Mouse (Mus musculus) skeletal muscle tissue, adult 2 months (tissue): ENCODE measurements around the gene Heatr5a.

Experiments
- DNase-seq: peaks from one replicate; pipeline ENCODE4 v3.0.0-alpha.2; 2012; ENCODE audit warnings: low read depth, low spot score

Gene Heatr5a

GRCm38 (mm10) chr12:51972269-51973065 lies 1.3 kb upstream of the Heatr5a start:
- no peak for DNase-seq

GRCm38 (mm10) chr12:51970352-51971069 lies 610 bp downstream of the Heatr5a start:
- no peak for DNase-seq

- DNase-seq = no peak
Observed at GRCm38 (mm10) chr12:51969876-51970275, 1.2 kb downstream of the Heatr5a start.

- no peak for DNase-seq
Observed at GRCm38 (mm10) chr12:51969092-51969491, 2.0 kb downstream of the Heatr5a start.

GRCm38 (mm10) chr12:51967915-51968595 lies 3.1 kb downstream of the Heatr5a start:
- DNase-seq = no peak

GRCm38 (mm10) chr12:51957626-51958025 lies 13.5 kb downstream of the Heatr5a start:
- DNase-seq = no peak

- DNase-seq = no peak
Observed at GRCm38 (mm10) chr12:51952309-51952708, 18.8 kb downstream of the Heatr5a start.

GRCm38 (mm10) chr12:51947498-51947945 lies 23.6 kb downstream of the Heatr5a start:
- no peak for DNase-seq

- no peak for DNase-seq
Observed at GRCm38 (mm10) chr12:51945331-51945730, 25.8 kb downstream of the Heatr5a start.

- DNase-seq = no peak
Observed at GRCm38 (mm10) chr12:51939848-51940247, 31.3 kb downstream of the Heatr5a start.

GRCm38 (mm10) chr12:51937938-51938337 lies 33.2 kb downstream of the Heatr5a start:
- peak; percentile 44 for DNase-seq

GRCm38 (mm10) chr12:51929630-51930029 lies 41.5 kb downstream of the Heatr5a start:
- no peak for DNase-seq

GRCm38 (mm10) chr12:51917191-51917590 lies 53.9 kb downstream of the Heatr5a start:
- no peak for DNase-seq

- DNase-seq = no peak
Observed at GRCm38 (mm10) chr12:51914903-51915670, 56.0 kb downstream of the Heatr5a start.

GRCm38 (mm10) chr12:51909202-51909601 lies 61.9 kb downstream of the Heatr5a start:
- no peak for DNase-seq

- DNase-seq = no peak
Observed at GRCm38 (mm10) chr12:51907543-51907942, 63.6 kb downstream of the Heatr5a start.

- DNase-seq = no peak
Observed at GRCm38 (mm10) chr12:51900551-51900950, 70.6 kb downstream of the Heatr5a start.

- DNase-seq = no peak
Observed at GRCm38 (mm10) chr12:51896901-51897300, 74.2 kb downstream of the Heatr5a start.

- DNase-seq = no peak
Observed at GRCm38 (mm10) chr12:51888609-51889008, 82.5 kb downstream of the Heatr5a start.

- no peak for DNase-seq
Observed at GRCm38 (mm10) chr12:51887301-51888290, 83.5 kb downstream of the Heatr5a start.
